Mouse (Mus musculus) CH12.LX (cell line): Measurements from ENCODE around the gene Adpgk.
"Not testable (repeated sequence)": the region's sequence is repeated elsewhere in the genome, so short reads cannot be mapped to it uniquely, and the experiment has no call there.

Source experiments
- CHD2 ChIP-seq: IDR thresholded peaks from 2 replicates; pipeline ENCODE4 v1.6.1; 2011; ENCODE audit warnings: low read length, improper control_type of control experiment
- CTCF ChIP-seq, 2 experiments: IDR thresholded peaks in 1 of 2; conservative IDR thresholded peaks in 1 of 2; 2 replicates each; pipeline ENCODE4 v1.5.1; 2011 to 2012; ENCODE audit warnings: low read depth in 2 of 2, low read length in 2 of 2, improper control_type of control experiment in 1 of 2, inconsistent platforms in 1 of 2, mild to moderate bottlenecking in 1 of 2, moderate library complexity in 1 of 2
- EP300 ChIP-seq: IDR thresholded peaks from 2 replicates; pipeline ENCODE4 v1.6.1; 2011; ENCODE audit warnings: low read length, improper control_type of control experiment
- POLR2AphosphoS2 ChIP-seq: IDR thresholded peaks from 2 replicates; pipeline ENCODE4 v1.6.1; 2011; ENCODE audit warnings: low read depth, low read length, improper control_type of control experiment

DNA sequence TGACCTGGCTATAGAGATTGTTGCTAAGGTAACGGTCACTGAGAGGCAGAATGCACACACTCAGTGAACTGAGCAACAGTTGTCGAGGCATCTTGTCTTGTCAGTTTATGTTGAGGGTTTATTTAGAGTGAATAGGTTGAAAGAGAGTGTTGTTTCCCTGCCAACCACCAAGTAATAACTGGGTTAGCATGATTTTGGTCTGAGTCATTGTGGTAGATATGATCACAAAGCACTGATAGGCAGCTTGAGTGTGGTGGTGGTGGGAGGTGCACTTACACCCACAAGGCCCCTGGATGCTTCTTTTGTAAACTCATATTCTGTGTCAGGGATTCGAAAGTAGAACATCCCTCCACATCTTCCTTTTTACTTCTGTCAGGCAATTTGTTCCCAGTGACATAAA is 69.1 kb downstream of the Adpgk start:
- TF ChIP-seq CTCF (conservative IDR thresholded peaks at IDR 0.05 in 1 of 2, IDR thresholded peaks at IDR 0.05 in 1 of 2; ENCODE audit: low read depth in 2 of 2, low read length in 2 of 2); CHD2; EP300; POLR2AphosphoS2: not testable (repeated sequence)
